Mouse (Mus musculus) limb, embryonic 10.5 days (tissue): ENCODE data around the gene Chst2. TPM values are rescaled to one million over a fixed set of nuclear protein-coding genes. Genes with fewer than 3 reads are reported as not detected.

Experiments used
- polyA plus RNA-seq: library from polyadenylated mRNA; unstranded; fragments of >200 nt; fragmentation: Nextera tagmentation; extraction: Ambion mirVana; gene quantifications from 2 replicates; pipeline ENCODE4 v1.2.1, GENCODE M21; 2016

The Chst2 gene
- polyA plus RNA-seq, 1 experiment from 2014 or later, result 3.5 TPM

Other genes with a start within 250 kb of the Chst2 start
- gene U2surp, start 105.3 kb upstream of the Chst2 start, polyA plus RNA-seq, result 124 and 130 TPM in 2 replicates
- 0.09 and 0.10 TPM in 2 replicates for gene Paqr9, start 152.9 kb upstream of the Chst2 start, polyA plus RNA-seq
- gene Pcolce2, start 230.9 kb upstream of the Chst2 start, polyA plus RNA-seq, result 7.0 and 7.1 TPM in 2 replicates